Mouse (Mus musculus): ENCODE measurements at regions not wholly inside any gene's neighbourhood (a gene's known extent, or its start where the extent isn't known, plus 50 kb on each side); places are given as distances from the start of the nearest gene placed in this dataset.

DNA sequence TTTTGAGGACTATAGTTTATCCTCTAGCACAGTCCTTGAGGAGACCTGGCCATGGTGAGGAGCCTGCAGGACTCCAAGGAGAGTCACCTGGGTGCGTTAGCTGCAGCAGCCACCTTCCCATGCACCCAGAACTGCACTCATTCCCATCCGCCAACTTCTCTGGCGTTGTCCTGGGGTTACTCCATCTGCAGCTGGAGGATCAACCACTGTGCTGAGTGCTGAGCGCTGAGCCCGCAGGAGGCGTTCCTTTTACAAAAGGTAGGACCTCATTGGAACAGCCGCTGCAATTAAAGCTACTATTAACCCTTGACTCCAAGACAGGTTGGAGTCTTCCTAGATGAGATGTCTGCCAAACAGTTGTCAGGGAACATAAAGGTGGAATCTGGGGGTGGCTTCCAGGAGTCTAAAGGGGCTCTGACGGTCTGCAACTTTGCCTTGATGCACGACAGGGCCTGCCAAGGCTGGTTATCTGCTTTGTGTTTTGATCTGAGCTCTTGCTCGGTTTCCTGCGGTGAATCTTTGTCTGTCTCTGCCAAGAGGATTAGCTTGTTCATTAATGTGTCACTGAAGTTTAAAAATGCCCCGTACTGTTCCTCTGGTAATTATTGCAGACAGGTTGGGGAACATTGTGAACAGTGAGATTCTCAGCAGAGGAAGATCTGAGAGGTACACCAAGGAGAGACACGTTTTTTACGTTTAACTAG, 152.1 kb downstream of the Fam173b start:
- TF ChIP-seq EP300 (IDR thresholded peaks at IDR 0.05; ENCODE audit: low read depth) (no peak), CTCF (IDR thresholded peaks at IDR 0.05; ENCODE audit: low read depth) (no peak)

Measured in liver, postnatal 0 days (tissue).